Mouse (Mus musculus): ENCODE data around the gene Zfp866.

DNA sequence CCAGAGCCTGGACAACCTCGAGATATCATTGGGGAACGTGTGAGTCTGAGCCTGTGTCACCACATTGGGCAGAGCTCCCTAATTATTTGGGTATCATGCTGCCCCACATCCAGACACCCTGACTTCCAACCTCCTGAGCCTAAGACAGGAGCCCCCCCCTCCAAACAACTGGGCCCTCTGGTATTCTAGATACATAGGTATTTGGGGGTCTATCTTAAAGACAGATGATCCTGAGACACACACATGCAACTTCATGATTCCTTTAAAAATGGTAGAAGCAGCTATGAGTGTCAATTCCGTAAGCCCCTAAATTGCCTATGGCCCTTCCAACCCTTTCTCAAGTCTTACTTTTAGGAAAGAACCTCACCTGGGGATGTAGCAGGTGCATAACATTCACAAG is 18.8 kb upstream of the Zfp866 start:
- TF ChIP-seq CTCF (IDR thresholded peaks at IDR 0.05; ENCODE audit: low read depth, low read length): no peak
- TF ChIP-seq POLR2A (IDR thresholded peaks at IDR 0.05; ENCODE audit: insufficient read depth, low read length): no peak
- no peak for TF ChIP-seq EP300 (IDR thresholded peaks at IDR 0.05; ENCODE audit: insufficient read depth, low read depth, low read length)

Measured in ES-Bruce4 (cell line).